Mouse (Mus musculus) induced T-regulatory cell, adult 2 months (primary cell): ENCODE measurements around the gene Ppp1r3c.

Source experiments
- DNase-seq: peaks from one replicate; pipeline ENCODE4 v3.0.0-alpha.2; 2012; ENCODE audit warnings: low read depth

Ppp1r3c gene

DNA sequence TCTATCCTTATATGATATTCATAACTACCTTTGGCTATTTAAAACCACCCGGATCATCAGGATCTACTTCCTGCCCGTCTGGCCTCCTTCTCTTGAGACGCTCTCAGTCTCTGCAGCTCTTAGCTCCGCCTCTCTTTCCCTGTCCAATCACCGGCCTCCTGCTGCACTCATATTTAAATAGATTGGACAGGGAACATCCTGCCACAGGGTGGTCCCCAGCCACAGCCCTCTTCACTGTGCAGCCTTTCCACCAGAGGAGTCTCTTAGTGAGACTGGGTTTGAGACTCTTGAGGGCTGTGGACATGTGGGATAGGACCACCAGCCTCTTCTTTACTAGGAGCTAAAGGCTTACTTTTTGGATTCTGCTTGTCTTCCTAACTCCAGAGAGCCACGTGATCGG lies 20.2 kb downstream of the Ppp1r3c start:
- DNase-seq: no peak

DNA sequence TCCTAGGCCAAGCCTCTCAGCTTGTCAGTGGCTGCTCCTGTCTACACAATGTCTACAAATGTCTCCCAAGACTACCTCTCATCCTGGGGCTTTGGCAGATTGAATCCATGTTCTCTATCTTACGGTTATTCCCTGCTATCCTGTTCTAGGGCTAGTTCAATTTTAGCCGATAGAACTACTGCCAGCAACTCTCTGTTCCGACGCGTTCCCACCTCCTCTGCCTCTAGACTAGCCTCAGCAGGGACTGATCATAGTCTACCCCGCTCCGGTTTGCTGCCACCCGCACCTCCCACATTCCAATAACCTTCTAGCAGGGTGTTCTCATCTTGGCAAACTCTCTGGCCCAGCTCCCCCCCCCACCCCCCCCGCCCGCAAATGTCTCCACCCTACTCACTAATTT lies 20.9 kb downstream of the Ppp1r3c start:
- no peak for DNase-seq

DNA sequence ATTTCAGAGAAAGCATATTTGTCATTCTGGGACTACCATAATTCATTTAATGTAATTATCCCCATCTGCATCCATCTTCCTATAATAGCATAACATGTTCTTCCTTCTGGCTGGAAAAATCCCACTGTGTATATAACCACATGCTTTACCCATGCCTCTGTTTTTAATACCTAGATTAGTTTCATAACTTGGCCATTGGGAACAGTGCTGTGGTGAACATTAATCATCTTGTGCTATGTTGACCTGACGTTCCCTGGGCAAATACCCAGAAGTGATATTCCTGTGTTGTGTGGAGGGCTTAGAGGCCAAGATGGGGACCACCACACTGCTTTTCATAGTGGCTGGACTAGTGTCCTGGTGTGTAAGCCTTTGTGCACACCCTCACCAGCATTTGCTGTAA lies 22.0 kb downstream of the Ppp1r3c start:
- no peak for DNase-seq

DNA sequence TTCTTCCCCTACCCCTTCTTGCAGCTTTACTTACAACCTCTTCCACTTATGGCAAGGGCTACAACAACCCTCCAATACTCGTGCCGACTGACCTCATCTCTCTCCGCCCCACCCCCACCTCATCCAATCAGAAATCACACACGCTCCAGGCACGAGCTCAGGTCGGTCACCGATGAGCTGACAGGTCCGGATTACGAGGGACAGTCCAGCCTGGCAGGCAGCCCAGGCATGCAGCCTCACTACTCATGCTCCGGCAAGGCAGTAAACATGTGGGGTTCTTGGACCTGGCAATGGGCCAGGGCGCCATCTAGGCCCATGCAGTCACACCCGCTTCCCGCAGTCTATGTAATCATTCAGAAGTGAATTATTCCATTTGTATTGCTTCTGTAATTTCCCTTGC lies 23.4 kb downstream of the Ppp1r3c start:
- no peak for DNase-seq

DNA sequence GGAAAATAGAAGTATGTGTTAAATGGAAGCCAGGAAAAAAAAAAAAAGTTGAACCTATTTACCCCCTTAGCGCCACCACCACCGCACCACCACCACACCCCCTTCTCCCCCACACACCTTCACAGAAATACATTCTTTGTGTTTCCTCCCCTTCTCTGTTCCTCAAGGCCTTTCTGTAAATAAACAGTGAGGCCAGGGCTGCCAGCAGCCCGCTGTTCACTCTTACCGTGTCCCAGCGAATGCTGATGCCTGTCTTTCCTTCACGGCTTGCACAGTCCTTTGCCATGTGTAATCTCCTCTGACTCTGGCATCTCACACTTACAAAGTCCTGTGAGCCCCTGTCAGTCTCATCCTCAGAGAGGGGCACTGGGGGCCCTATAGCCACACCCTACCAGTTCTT lies 30.3 kb downstream of the Ppp1r3c start:
- DNase-seq: no peak

DNA sequence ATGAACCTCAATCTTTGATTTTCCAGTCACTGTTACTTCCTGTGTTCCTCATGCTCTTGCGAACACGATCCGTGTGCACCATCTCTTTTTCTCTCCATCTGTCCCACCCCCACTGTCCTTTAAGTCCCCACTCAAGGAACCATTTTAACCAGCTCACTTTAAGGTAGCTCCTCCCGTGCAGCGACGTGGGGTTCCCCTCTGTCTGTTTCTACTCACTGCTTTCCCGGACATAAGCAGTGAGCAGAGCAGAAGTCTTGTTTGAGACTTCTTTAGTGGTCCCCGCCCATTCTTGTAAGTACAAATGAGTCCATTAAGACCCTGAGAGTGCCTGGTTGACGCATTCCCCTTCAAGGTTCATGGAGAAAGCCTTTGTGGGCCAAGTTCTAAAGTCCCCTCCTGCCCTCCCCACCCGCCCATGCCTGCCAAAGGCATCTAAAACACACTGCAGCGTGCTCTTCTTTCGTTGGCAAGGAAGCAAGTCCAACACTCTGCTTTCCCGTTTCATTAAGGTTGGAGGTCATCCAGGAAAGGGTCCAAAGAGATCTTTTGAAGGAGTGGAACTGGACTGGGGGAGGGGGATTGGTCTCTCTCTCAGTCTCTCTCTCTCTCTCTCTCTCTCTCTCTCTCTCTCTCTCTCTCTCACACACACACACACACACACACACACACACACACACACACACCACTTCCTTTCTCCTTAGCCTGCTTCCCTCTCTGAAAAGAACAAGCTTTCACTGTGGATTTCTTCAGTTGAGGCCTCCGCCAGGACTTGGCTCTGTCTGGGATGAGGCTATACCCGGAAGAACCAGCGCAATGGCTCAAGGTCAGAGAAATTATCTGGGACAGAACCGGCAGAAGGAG lies 30.9 kb downstream of the Ppp1r3c start:
- peak; percentile 1 for DNase-seq

DNA sequence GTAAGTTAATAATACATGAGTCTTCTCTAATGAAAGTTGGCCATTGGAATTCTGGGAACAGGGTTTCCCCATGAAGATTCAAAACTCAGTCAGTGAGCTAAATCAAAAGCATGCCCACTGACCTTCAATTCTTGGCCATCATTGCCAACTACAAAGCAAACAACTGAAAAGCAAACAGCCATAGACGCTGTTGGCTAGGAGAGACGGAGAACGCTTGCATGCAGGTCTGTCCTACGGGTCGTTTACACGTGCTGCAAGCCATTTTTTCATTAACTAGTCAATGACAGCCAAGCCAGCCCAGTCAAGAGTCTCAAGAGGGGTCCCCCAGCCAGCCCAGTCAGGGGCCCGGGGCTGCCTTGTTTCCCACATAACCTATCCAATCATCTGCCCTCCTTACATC lies 31.7 kb downstream of the Ppp1r3c start:
- DNase-seq: no peak

DNA sequence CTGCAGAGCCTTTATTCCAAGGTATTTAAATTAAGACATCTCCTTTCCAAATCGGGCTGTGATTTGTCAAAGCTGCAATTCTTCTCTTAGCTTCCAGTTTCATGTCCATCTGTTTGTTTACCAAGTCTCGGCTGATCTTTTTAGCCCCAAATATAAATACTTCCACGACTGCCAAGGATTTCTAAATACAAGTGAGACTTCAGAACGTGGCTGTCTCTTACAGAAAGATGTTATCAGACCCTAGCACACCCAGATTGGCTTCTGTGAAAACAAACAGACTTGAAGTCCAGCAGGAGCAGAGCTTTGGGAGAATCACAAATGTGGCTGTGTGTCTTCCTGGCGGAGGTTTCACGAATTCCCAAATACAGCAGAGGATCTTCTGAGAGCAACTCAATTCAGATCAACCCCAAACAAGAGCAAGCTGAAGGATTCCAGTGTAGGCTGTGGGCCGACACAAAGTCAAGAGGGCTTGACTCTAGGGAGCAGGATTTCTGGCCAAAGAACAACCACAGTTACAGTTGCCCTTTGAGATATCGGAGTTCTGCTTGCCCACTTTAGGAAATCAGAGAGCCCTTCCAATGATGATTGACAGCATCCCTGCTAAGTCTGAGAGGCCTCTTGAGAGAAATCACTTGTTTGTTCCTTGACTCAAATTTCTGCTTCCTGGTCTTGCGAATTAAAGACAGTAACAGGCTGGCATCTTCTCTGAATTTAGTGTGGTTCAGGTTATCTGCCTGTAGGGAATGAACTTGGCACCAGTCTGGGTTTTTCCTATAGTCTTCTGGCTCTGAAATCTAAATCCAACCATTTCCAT lies 34.4 kb downstream of the Ppp1r3c start:
- no peak for DNase-seq

DNA sequence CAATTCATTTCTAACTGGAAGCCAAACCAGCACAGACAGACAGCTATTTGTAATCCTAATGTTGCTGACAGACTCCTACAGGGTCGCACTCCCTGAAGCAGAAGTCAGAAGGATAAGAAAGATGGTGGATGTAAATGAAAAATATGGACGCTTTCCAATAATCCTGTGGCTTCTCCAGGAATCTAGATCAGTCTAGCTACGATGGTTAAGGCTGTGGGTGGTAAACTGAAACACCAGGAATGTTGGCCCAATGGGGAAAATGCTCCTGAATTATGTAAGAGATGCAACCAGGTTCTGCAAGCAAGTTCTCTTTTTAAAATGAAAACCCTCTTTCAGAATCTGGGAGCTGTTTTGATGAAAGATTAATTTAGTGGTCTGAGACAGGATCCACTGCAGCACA lies 35.1 kb downstream of the Ppp1r3c start:
- DNase-seq: no peak

DNA sequence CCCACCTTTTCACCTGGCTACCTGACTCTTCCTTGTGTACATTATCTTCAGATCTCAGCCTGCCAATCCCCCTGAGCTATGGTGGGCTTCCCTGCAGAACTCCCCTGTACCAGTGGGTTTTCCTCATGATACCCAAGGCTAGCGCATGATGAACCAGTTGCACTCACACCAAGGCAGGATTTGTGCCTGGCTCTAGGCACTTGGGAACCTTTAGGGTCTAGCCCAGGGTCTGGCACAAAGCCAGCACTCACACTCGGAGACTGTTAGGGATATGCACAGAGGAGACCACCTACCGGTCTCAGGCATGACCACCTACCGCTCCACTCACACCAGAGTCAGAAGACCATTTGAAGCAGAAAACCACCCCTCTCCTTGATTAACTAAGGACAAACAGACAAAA lies 35.5 kb downstream of the Ppp1r3c start:
- DNase-seq: no peak

DNA sequence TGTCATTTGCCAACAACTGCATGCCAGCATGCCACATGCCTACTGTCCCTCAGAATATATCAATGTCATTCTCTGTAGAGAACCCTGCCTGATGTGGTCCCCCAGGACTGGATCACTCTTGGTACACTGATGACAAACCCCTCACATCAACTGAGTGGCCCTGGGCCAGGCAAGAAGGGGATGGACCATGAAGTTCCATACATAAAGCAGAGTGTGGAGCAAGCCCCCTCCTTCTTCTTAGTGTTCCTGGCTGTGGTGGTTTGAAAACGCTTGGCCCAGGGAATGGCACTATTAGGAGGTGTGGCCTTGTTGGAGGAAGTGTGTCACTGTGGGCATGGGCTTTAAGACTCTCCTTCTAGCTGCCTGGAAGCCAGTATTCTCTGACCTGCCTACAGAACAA lies 37.3 kb downstream of the Ppp1r3c start:
- no peak for DNase-seq

DNA sequence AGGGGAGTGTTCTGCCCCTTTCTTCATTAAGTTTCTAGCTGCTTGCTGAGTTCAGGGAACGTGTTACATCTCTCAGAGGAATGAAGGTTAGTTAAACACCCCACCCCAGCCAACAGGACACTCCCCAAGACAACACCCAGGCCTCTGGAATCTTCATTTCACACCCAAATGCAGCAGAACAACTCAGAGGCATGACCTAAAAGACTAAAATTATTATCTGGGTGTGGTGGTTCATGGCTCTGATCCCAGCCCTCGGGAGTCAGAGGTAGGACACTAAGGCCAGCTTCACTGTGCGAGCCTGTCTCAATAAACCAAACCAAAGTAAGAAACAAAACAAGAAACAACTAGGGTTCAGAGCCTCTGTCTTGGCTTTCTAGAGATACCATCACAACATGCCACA lies 38.3 kb downstream of the Ppp1r3c start:
- DNase-seq: no peak

DNA sequence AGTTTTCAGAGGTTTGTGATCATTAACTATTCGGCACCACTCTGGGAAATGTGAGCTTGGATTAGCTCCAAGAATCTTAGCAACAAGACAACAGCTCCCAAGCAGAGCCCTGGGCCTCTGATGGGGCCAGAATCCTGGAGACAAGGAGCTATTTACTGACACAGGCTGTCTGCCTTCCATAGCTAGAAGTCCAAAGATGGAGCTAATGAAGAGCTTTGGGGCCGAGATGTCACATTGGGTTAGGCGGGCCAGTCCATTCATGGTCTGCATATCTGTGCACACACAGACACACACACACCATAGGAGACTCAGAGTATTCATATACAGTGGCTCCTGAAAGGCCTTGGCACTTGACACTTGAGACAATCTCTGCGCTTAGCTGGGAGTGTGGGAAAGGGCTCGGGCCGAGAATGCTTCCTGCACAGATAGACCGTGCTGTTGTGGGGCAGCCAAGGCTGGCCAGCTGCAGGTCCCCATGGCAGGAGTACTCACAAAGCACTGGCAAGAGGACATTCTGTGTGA lies 39.8 kb downstream of the Ppp1r3c start:
- no peak for DNase-seq

DNA sequence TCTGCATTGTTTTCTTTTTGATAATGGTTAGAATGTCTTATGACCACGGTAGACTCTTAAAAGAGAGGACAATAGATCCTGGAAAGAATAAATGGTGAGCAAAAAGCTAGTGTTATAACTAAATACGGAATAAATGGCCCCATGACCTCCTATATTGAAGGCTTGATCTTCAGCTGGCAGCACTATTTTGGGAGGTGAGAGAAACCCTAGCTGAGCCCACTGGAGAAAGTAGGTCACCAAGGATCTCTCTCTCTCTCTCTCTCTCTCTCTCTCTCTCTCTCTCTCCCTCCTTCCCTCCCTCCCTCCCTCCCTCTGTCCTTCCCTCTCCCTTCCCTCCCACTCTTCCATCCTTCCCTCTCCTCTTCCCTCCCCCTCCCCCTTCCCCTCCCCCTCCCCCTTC lies 42.9 kb downstream of the Ppp1r3c start:
- DNase-seq: no peak

DNA sequence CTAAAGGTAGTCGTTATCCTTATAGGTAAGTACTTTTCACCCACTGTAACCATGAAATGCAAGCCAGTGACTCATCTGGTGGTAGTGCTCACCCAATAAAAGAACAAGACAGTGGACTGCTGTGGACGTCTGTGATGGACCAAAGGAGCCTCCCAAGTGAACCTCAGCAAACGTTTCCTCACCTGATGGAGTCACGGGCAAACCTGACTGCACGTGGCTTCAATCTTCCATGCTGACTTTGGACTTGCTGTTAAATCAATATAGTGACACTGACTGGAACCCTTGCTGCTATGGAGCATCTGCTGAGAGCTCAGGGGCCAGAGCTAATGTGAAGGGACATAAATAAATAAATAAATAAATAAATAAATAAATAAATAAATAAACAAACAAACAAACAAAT lies 44.5 kb downstream of the Ppp1r3c start:
- DNase-seq: no peak

DNA sequence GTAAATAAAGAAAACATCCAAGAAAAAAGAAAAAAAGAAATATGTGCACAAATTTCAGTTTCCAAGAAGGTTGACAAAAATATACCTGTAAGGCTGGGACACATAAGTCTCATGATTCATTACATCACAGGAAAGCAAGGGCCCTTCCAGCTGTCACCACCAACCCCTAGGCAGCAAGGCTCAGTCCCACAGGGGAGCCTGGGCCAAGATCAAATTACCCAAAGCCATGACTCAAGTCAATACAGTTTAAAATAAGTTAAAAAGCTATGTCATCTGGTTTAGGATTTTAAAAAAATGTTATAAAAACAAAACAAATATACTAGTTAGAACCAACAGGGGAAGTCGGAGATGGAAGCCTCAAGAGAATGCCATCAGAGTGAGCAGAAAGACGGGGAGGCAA lies 45.2 kb downstream of the Ppp1r3c start:
- DNase-seq: no peak

DNA sequence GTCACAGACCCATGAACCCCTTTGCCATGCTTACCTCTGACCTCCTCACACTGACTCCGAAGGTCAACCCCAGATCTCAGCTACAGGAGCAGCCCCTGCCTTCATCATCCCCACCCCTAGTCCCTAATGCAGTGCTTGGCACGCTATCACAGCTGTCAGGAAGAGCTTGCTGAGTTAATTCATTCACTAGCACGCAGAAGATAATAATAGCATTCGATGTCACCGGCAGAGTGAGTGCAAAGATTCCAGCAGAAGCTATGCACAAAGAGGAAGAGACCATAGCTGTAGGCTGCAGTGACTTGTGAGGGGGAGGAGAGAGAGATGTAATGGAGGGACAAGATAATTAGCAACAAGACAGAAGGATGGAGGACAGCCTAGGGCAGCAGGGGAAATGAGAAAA lies 47.2 kb downstream of the Ppp1r3c start:
- no peak for DNase-seq

DNA sequence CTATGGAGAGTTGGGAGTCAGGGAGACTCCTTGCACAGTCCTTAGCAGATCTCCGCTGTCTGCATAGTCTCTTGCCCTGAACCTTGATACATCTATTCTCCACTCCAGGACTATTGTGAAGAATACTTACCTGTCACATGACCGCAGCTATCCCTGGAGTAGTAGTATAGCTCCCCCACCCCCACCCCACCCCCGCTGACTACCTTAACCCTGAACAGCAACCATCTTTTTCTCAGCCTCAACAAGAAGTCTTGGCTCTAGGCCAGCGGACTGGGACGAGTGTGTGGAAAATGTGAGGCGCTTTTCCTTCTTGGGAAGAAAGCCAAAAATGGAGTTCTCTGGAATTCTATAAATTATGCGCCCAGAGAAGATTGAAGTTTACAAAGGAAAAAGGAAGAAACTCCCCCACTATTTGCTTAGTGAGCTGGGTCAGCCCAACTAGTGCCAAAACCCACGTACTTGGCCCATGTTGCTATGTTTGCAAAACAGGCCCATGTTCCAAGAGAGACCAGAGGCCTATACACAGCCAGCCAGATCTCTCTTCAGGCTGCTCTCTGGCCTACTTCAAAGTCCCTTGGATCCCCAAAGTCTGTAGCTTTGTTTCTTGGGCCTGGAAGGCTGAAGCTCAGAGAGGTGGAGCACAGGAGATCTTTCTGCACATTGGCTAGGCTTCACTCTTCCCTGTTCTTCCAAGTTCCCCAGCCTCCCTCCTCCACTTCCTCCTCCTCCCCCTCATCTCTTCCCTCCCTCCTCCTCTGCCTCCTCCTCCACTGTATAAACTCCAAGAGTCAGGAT lies 48.4 kb downstream of the Ppp1r3c start:
- DNase-seq: no peak

DNA sequence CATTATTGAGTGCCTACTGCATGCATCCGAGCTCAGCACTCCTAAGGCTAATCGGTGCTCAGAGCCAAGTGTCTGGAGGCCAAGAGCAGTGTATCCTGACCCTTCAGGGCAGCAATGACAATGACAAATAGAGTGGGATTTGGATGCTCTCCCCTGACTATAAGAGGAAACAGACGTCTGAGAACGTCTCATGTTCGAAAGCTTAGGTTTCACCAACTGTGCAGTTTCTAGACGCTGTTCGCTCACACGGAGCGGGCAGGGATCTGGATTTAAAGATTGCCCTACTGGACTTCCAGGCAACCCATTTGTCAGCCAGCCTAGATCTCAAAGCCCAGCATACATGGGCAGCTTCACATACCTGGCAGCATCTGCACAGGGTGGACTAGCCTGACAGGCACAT lies 49.4 kb downstream of the Ppp1r3c start:
- DNase-seq: no peak

DNA sequence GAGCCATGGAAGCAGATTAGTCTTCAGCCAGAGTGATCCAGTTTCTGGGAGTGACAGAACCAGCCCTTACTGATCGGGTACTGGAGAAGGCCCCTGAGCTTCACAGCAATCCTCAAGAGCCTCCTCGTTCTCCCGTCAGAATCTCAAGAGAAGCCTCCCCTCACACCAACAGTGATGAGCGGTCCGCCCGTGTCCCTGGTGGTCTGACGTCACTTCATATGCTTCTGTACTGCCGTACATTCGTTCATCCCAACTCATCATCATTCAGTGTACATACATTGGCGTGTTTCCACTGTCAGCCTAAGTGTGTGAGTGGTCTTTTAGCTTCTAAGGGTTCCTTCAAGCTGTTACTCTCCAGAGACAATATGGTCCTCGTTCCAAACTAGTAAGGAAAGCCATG lies 50.4 kb downstream of the Ppp1r3c start:
- DNase-seq: no peak

DNA sequence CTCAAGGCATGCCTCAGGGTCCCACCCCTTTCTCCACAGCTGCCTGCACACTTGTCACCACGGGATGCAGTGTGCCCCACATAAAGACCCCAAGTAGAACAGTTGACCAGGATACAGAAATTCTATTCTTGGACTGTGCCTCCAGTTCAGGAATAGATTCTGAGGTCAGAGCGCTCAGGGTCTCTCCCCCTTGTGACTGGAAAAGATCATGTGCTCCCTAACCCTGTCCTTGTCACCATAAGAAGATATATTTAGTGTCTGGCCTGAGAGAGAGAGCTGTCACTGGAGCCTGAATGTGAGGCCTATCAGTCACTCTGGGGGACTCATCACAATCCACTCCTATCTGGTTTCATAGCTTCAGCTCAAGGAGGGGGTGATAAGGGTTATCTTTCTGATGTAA lies 53.9 kb downstream of the Ppp1r3c start:
- no peak for DNase-seq
